Mouse (Mus musculus) cerebellum, adult 2 months (tissue): ENCODE measurements around the gene Gbf1.

Experiments used
- CTCF ChIP-seq: fragments of 200-500 bp; IDR thresholded peaks from 2 replicates; pipeline ENCODE4 v1.5.1; 2011; ENCODE audit warnings: low read depth, mild to moderate bottlenecking, control low read depth, low read length, moderate library complexity, borderline replicate concordance; ENCODE audit not compliant: insufficient read depth
- POLR2A ChIP-seq: fragments of 200-500 bp; IDR thresholded peaks from 2 replicates; pipeline ENCODE4 v1.6.1; 2011; ENCODE audit warnings: low read length, control low read depth, borderline replicate concordance; ENCODE audit not compliant: insufficient read depth

GRCm38 (mm10) chr19:46300294-46301045 lies 148.2 kb downstream of the Gbf1 start:
- no peak for TF ChIP-seq POLR2A
- TF ChIP-seq CTCF: no peak
